Mouse (Mus musculus): ENCODE results near the gene Gm20403.

GRCm38 (mm10) chr12:54985257-54986051 is 875 bp downstream of the Gm20403 start:
- no peak for TF ChIP-seq POLR2A (IDR thresholded peaks at IDR 0.05; ENCODE audit: extremely low read depth, insufficient read depth, low read length)
- no peak for TF ChIP-seq CTCF (IDR thresholded peaks at IDR 0.05; ENCODE audit: extremely low read depth, insufficient read depth, low read length)
